Mouse (Mus musculus) urinary bladder, postnatal 14 days (tissue): ENCODE data around the gene Hdac5.
"Not testable (repeated sequence)": the region's sequence is repeated elsewhere in the genome, so short reads cannot be mapped to it uniquely, and the experiment has no call there.

Experiments
- DNase-seq: peaks from one replicate; pipeline ENCODE4 v3.0.0; 2021; ENCODE audit warnings: low spot score

The Hdac5 gene

GRCm38 (mm10) chr11:102184253-102184645, 45.7 kb downstream of the Hdac5 start:
- DNase-seq: no peak

- no peak for DNase-seq
These were observed 50.1 kb downstream of the Hdac5 start for GRCm38 (mm10) chr11:102179836-102180235.

GRCm38 (mm10) chr11:102168689-102169088, 61.3 kb downstream of the Hdac5 start:
- DNase-seq: no peak

GRCm38 (mm10) chr11:102167539-102167938, 62.4 kb downstream of the Hdac5 start:
- DNase-seq: no peak

- no peak for DNase-seq
These were observed 63.8 kb downstream of the Hdac5 start for GRCm38 (mm10) chr11:102165971-102166722.

- DNase-seq: no peak
These were observed 70.2 kb downstream of the Hdac5 start for GRCm38 (mm10) chr11:102159781-102160180.

- not testable (repeated sequence) for DNase-seq
These were observed 71.9 kb downstream of the Hdac5 start for GRCm38 (mm10) chr11:102158024-102158423.

GRCm38 (mm10) chr11:102156786-102157089, 73.2 kb downstream of the Hdac5 start:
- no peak for DNase-seq

GRCm38 (mm10) chr11:102156039-102156785, 73.8 kb downstream of the Hdac5 start, which contains the start of gene Tmem101:
Tmem101 (minus strand) TSS chr11:102156404.
- DNase-seq: peak; percentile 91

- DNase-seq: no peak
These were observed 82.6 kb downstream of the Hdac5 start for GRCm38 (mm10) chr11:102147213-102147989.

- no peak for DNase-seq
These were observed 83.4 kb downstream of the Hdac5 start for GRCm38 (mm10) chr11:102146531-102146930.

- DNase-seq: no peak
These were observed 84.0 kb downstream of the Hdac5 start for GRCm38 (mm10) chr11:102146005-102146404.

- DNase-seq: no peak
These were observed 84.4 kb downstream of the Hdac5 start, which contains the start of gene Nags for GRCm38 (mm10) chr11:102145471-102146001. Nags (plus strand) TSS chr11:102145513.

GRCm38 (mm10) chr11:102144957-102145470, 85.0 kb downstream of the Hdac5 start:
- no peak for DNase-seq
